Mouse (Mus musculus) olfactory bulb, adult 2 months (tissue): Measurements from ENCODE around the gene Hnf1a.

ENCODE experiments used
- CTCF ChIP-seq: fragments of 200-500 bp; IDR thresholded peaks from 2 replicates; pipeline ENCODE4 v1.5.1; 2012; ENCODE audit warnings: low read depth, mild to moderate bottlenecking, low read length, moderate library complexity; ENCODE audit not compliant: insufficient read depth
- POLR2A ChIP-seq: fragments of 200-500 bp; IDR thresholded peaks from 2 replicates; pipeline ENCODE4 v1.6.1; 2012; ENCODE audit warnings: mild to moderate bottlenecking, low read depth, low read length, moderate library complexity; ENCODE audit not compliant: insufficient read depth

DNA sequence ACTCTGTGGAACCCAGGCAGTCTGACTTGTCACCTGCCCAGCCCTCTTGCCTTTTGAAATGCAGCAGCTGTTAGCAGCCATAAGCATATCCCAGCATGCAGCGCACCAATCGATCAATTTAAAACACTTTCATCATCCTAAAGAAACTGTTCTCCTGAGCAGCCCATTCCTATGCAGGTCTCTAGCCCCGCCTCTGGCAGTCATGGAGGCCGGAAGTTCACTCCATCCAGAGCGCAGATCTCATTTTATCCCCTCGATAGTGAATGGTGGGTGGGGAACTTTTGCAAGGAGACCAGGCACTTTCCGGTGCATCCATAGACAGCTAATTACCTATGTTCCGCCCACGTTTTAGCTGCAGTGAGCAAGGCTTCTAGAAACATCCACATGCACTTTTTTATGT is 1.3 kb upstream of the Hnf1a start:
- TF ChIP-seq CTCF (no peak), POLR2A (no peak)
